Mouse (Mus musculus): Measurements from ENCODE around the gene Dscam.

- no peak for TF ChIP-seq CTCF (IDR thresholded peaks at IDR 0.05; ENCODE audit: low read depth, low read length)
- no peak for TF ChIP-seq POLR2A (IDR thresholded peaks at IDR 0.05; ENCODE audit: extremely low read depth, insufficient read depth, low read length)
These were observed 557.3 kb downstream of the Dscam start for GRCm38 (mm10) chr16:96613275-96613674.
